Mouse (Mus musculus) neural tube, embryonic 14.5 days (tissue): ENCODE data around the gene Ttyh3. TPM values are rescaled to one million over a fixed set of nuclear protein-coding genes. Genes with fewer than 3 reads are reported as not detected.

ENCODE experiments used
- ATAC-seq: fragments of 200-750 bp; cut with Nextera tagmentation; 2 replicates; pipeline ENCODE4 v1.8.0; 2017; ENCODE audit warnings: low read depth, mild to moderate bottlenecking, moderate TSS enrichment, moderate library complexity
- H3K27ac ChIP-seq: fragments of 300-500 bp; sonication (generic); 2 replicates; pipeline ENCODE4 v1.5.1; 2014; ENCODE audit warnings: low read depth, mild to moderate bottlenecking, control low read depth, low read length, moderate library complexity, mixed read lengths
- H3K27me3 ChIP-seq: fragments of 300-500 bp; sonication (generic); 2 replicates; pipeline ENCODE4 v1.6.1; 2014; ENCODE audit warnings: low read length; ENCODE audit not compliant: control insufficient read depth, insufficient read depth
- H3K36me3 ChIP-seq: fragments of 300-500 bp; sonication (generic); 2 replicates; pipeline ENCODE4 v1.6.1; 2014; ENCODE audit warnings: low read length, mixed read lengths; ENCODE audit not compliant: control insufficient read depth, insufficient read depth
- H3K4me1 ChIP-seq: fragments of 300-500 bp; sonication (generic); 2 replicates; pipeline ENCODE4 v1.6.1; 2014; ENCODE audit warnings: low read length; ENCODE audit not compliant: control insufficient read depth, insufficient read depth
- H3K4me2 ChIP-seq: fragments of 300-500 bp; sonication (generic); 2 replicates; pipeline ENCODE4 v1.6.1; 2014; ENCODE audit warnings: mild to moderate bottlenecking, low read depth, low read length, control low read depth
- H3K4me3 ChIP-seq: fragments of 300-500 bp; sonication (generic); 2 replicates; pipeline ENCODE4 v1.5.1; 2014; ENCODE audit warnings: low read depth, low read length, control low read depth, mixed read lengths
- H3K9ac ChIP-seq: fragments of 300-500 bp; sonication (generic); replicated peaks from 2 replicates; pipeline ENCODE4 v1.6.1; 2014; ENCODE audit warnings: low read depth, mild to moderate bottlenecking, control low read depth, low read length, mixed read lengths
- H3K9me3 ChIP-seq: fragments of 300-500 bp; sonication (generic); 2 replicates; pipeline ENCODE4 v1.6.1; 2016; ENCODE audit warnings: low read length; ENCODE audit not compliant: control insufficient read depth
- WGBS: fragments of 180-500 bp; shearing (Covaris S2); extraction: QIAGEN DNeasy Blood & Tissue Kit; methylation state at CpG from one replicate; pipeline ENCODE4 v1.1.7; 2014; 5-methylcytosine and 5-hydroxymethylcytosine counted together
- polyA plus RNA-seq: library from polyadenylated mRNA; unstranded; fragments of >200 nt; fragmentation: Nextera tagmentation; extraction: Ambion mirVana; gene quantifications from 2 replicates; pipeline ENCODE4 v1.2.1, GENCODE M21; 2014

The Ttyh3 gene
- 85.5 and 89.4 TPM in 2 replicates for polyA plus RNA-seq

- ATAC-seq: no peak
- Histone ChIP-seq H3K4me3 (peak within 1 kb of the TSS; percentile 96), H3K9me3 (no peaks in the 10 kb centered on the region), H3K4me2 (peak within 1 kb of the TSS; percentile 88), H3K27me3 (no peaks in the 10 kb centered on the region), H3K36me3 (no peaks in the 10 kb centered on the region), H3K4me1 (peaks cover 37% of the 10 kb centered on the region), H3K9ac (peak within 1 kb of the TSS; percentile 100), H3K27ac (peak within 1 kb of the TSS; percentile 94)
- 1% methylated on average over 41 of the region's 62 CpGs for WGBS
Measured at GRCm38 (mm10) chr5:140648519-140649100, at the start of gene Ttyh3. Gene Ttyh3, minus strand, starts transcription at chr5:140649031.

- Histone ChIP-seq H3K27me3 (no peaks in the 10 kb centered on the region), H3K27ac (no peak overlapping the region), H3K9me3 (no peaks in the 10 kb centered on the region), H3K4me3 (no peak overlapping the region), H3K9ac (no peak overlapping the region), H3K36me3 (peaks cover 16% of the 10 kb centered on the region; the same call in 1 of the 2 replicates), H3K4me1 (peaks cover under 1% of the 10 kb centered on the region), H3K4me2 (no peak overlapping the region)
- WGBS: 74% methylated on average over 7 of the region's 7 CpGs
- no peak for ATAC-seq
Measured at GRCm38 (mm10) chr5:140695987-140696386, 47.2 kb upstream of the Ttyh3 start.

GRCm38 (mm10) chr5:140688434-140688833 lies 39.6 kb upstream of the Ttyh3 start:
- Histone ChIP-seq H3K4me3 (no peak overlapping the region), H3K9me3 (no peaks in the 10 kb centered on the region), H3K9ac (no peak overlapping the region), H3K4me2 (no peak overlapping the region), H3K27me3 (no peaks in the 10 kb centered on the region), H3K36me3 (peaks cover 17% of the 10 kb centered on the region), H3K4me1 (no peaks in the 10 kb centered on the region), H3K27ac (no peak overlapping the region)
- WGBS: 57% methylated on average over 3 of the region's 3 CpGs
- ATAC-seq: no peak

GRCm38 (mm10) chr5:140684343-140685148 lies 35.7 kb upstream of the Ttyh3 start:
- Histone ChIP-seq H3K9me3 (no peaks in the 10 kb centered on the region), H3K4me1 (no peaks in the 10 kb centered on the region), H3K4me3 (no peak overlapping the region), H3K4me2 (no peak overlapping the region), H3K27me3 (no peaks in the 10 kb centered on the region), H3K9ac (no peak overlapping the region), H3K27ac (no peak overlapping the region), H3K36me3 (peaks cover 21% of the 10 kb centered on the region; the same call in 1 of the 2 replicates)
- 61% methylated on average over 16 of the region's 16 CpGs for WGBS
- peak; percentile 38 for ATAC-seq

- Histone ChIP-seq H3K27ac (no peak overlapping the region), H3K4me3 (no peak overlapping the region), H3K4me2 (no peak overlapping the region), H3K27me3 (no peaks in the 10 kb centered on the region), H3K9ac (no peak overlapping the region), H3K9me3 (no peaks in the 10 kb centered on the region), H3K4me1 (no peaks in the 10 kb centered on the region), H3K36me3 (peaks cover 10% of the 10 kb centered on the region; the same call in 1 of the 2 replicates)
- no peak for ATAC-seq
- WGBS: 95% methylated on average over 6 of the region's 6 CpGs
Measured at GRCm38 (mm10) chr5:140682113-140682512, 33.3 kb upstream of the Ttyh3 start.

GRCm38 (mm10) chr5:140680950-140681349 lies 32.1 kb upstream of the Ttyh3 start:
- Histone ChIP-seq H3K27ac (no peak overlapping the region), H3K4me3 (no peak overlapping the region), H3K4me2 (no peak overlapping the region), H3K9ac (no peak overlapping the region), H3K9me3 (no peaks in the 10 kb centered on the region), H3K27me3 (no peaks in the 10 kb centered on the region), H3K4me1 (no peaks in the 10 kb centered on the region), H3K36me3 (peaks cover 20% of the 10 kb centered on the region; the same call in 1 of the 2 replicates)
- 90% methylated on average over 1 of the region's 1 CpGs for WGBS
- no peak for ATAC-seq

- no peaks in the 10 kb centered on the region for H3K27me3 ChIP-seq
- no peak overlapping the region for H3K4me3 ChIP-seq
- H3K9ac ChIP-seq: no peak overlapping the region
- no peak overlapping the region for H3K4me2 ChIP-seq
- H3K27ac ChIP-seq: no peak overlapping the region
- 88% methylated on average over 6 of the region's 6 CpGs for WGBS
- H3K4me1 ChIP-seq: no peaks in the 10 kb centered on the region
- H3K9me3 ChIP-seq: no peaks in the 10 kb centered on the region
- ATAC-seq: no peak
- H3K36me3 ChIP-seq: peaks cover 19% of the 10 kb centered on the region; the same call in 1 of the 2 replicates
Measured at GRCm38 (mm10) chr5:140680051-140680450, 31.2 kb upstream of the Ttyh3 start.

GRCm38 (mm10) chr5:140677137-140677536 lies 28.3 kb upstream of the Ttyh3 start:
- no peaks in the 10 kb centered on the region for H3K4me1 ChIP-seq
- no peak overlapping the region for H3K4me3 ChIP-seq
- H3K9ac ChIP-seq: no peak overlapping the region
- no peaks in the 10 kb centered on the region for H3K27me3 ChIP-seq
- WGBS: 91% methylated on average over 6 of the region's 6 CpGs
- ATAC-seq: no peak
- H3K36me3 ChIP-seq: peaks cover 19% of the 10 kb centered on the region
- no peak overlapping the region for H3K4me2 ChIP-seq
- no peaks in the 10 kb centered on the region for H3K9me3 ChIP-seq
- no peak overlapping the region for H3K27ac ChIP-seq

GRCm38 (mm10) chr5:140675640-140676039 lies 26.8 kb upstream of the Ttyh3 start:
- H3K4me3 ChIP-seq: no peak overlapping the region
- no peak overlapping the region for H3K9ac ChIP-seq
- H3K9me3 ChIP-seq: no peaks in the 10 kb centered on the region
- ATAC-seq: no peak
- peak overlapping the region; percentile 28 for H3K27ac ChIP-seq
- no peaks in the 10 kb centered on the region for H3K27me3 ChIP-seq
- H3K4me2 ChIP-seq: no peak overlapping the region
- no peaks in the 10 kb centered on the region for H3K4me1 ChIP-seq
- H3K36me3 ChIP-seq: peaks cover 15% of the 10 kb centered on the region
- 85% methylated on average over 11 of the region's 11 CpGs for WGBS
